Mouse (Mus musculus) erythroid progenitor cell, adult 5-6 weeks (primary cell): ENCODE results near the gene Cyth3. TPM values are rescaled to one million over a fixed set of nuclear protein-coding genes. Genes with fewer than 3 reads are reported as not detected.

Source experiments
- ATAC-seq: replicated peaks from 2 replicates; pipeline ENCODE4 v1.8.0; 2016; ENCODE audit warnings: moderate number of reproducible peaks, mild to moderate bottlenecking, moderate TSS enrichment, inconsistent platforms; ENCODE audit not compliant: poor library complexity, low FRiP score, severe bottlenecking
- total RNA-seq, 2 experiments: library from RNA; stranded (forward) in 1 of 2; stranded (reverse) in 1 of 2; fragments of 150-400 nt in 1 of 2; fragments of 186-747, 209-891 nt in 1 of 2; gene quantifications; 2 replicates each; pipeline versions ENCODE4 v1.2.3 to v1.2.4; 2015 to 2017; ENCODE audit warnings: low replicate concordance in 2 of 2

The Cyth3 gene
- 42.2 and 63.7 TPM in 2 replicates for total RNA-seq (2015; ENCODE audit: low replicate concordance)
- total RNA-seq (2017; ENCODE audit: low replicate concordance) = 53.3 and 72.6 TPM in 2 replicates

GRCm38 (mm10) chr5:143621893-143622622, at the start of gene Cyth3:
TSS of gene Cyth3 (plus strand) at chr5:143622447.
- ATAC-seq = peak; percentile 80

DNA sequence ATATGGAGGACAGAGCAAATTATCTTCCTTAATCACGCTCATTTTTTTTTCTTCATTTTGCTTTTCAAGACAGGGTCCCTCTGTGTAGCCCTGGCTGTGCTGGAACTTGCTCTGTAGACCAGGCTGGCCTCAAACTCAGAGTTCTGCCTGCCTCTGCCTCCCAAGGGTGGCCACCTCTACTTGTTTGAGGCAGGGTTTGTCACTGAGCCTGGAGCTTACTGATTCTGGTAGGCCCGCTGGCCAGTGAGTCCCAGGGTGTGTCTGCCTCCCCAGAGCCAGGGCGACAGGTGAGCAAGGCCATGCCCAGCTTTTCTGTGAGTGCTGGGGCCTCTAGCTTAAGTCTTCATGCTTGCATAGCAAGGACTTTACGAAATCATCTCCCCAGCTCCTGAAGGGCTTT, 49.2 kb upstream of the Cyth3 start:
- ATAC-seq = no peak

DNA sequence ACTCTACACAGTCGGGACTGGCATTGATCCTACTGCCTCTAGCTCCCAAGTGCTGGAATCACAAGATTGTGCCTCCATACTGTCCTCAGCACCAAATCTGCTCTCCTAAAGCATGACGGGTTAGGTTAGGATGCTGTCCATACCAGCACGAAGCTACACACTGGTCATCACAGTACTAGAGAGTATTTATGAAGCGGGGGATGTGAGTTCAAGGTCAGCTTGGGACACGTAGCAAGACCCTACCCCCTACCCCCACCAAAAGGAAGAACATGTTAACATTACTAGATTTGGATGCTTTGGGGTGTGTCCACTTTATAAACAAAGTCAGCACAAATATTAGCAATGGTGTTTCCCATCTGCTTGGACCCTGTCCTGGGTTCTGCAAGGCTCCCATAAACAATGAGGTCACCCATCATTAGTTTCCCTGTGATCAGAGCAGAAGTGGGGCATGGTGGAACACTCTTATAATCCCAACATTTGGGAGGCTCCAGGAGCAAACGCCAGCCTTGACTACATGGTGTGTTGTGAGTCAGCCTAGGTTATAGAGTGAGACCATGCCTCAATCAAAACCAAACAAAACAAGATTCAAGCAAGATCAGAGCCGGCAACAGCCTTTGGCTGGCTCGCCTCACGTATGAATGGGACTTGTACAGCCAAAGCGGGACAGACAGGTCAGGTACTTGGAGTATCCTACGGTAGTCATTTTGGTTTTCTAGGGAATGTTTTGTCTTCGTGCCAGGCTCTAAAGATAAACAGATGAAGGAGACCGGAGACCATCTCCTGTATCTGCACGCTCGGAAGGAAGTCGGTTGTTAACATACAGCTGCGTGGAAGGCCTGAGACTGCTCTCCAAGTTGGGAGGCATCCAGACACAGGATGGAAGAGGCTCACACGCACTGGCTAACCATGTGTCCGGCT, 47.7 kb upstream of the Cyth3 start:
- no peak for ATAC-seq

DNA sequence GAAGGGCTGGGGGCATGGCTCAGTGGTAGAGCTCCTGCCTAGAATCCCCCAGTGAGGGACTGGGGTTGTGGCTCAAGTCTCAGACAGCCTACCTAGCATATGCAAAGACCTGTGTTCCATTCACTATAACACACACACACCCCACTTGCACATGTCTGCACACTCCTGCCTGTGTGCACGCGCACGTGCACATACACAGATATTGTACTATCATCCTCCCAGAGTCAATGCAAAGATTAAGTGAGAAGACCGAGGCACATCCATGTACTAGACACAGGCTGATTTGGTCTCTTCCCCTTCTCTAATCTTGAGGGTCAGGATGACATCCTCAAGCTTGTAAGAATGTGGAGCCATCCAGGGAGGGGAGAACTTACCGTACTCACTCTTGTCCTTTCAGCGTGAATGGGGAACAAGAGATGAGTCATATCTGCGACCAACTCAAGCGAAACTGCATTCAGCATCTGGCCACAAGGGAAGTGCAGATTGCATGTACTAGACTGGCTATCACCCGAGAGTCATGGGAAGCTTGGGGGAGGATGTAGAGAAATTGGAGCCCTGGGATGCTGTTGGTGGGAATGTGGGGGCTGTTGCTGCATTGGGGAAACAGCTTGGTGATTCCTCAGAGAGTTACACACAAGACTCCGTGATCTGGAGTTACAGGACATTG, 42.6 kb upstream of the Cyth3 start:
- ATAC-seq = no peak

DNA sequence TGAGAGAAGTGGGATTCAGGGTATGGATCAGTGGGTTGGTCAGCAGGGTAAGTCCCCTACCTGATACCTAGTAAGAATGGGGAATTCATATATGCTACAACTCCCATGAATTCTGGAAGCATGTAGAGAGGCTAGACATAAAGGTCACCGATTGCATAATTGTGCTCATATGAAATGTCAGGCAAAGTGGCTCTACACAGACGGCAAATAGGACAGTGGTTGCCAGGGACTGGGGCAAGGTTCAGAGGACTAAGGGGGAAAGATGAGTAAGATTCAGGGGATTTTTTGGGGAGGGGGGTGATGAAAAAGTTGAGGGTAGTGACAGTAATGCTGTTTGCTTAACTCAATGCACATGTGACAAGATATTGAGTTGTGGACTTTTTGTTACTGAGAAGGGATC, 41.3 kb upstream of the Cyth3 start:
- ATAC-seq = no peak

- ATAC-seq = no peak
These were observed 40.4 kb upstream of the Cyth3 start for GRCm38 (mm10) chr5:143581874-143582273.

DNA sequence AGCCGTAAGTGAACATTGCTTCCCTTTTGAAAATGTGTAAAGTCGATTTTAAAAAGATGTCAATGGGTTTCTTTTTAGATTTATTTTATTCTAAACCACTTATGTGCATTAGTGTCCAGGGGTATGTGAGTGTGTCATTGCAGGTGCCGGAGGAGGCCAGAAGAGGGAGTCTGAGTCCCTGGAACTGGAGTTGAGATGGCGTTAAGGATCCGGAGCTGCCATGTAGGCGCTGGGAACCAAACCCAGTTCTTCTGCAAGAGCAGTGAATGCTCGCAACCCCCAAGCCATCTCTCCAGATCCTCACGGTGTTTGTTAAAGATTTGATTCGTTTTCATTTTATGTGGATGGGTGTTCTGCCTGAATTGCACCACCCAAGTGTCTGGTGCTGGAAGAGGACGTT, 39.2 kb upstream of the Cyth3 start:
- ATAC-seq = no peak

- ATAC-seq = no peak
These were observed 37.3 kb upstream of the Cyth3 start for GRCm38 (mm10) chr5:143584982-143585381.

- ATAC-seq = no peak
These were observed 35.9 kb upstream of the Cyth3 start for GRCm38 (mm10) chr5:143586386-143586785.

DNA sequence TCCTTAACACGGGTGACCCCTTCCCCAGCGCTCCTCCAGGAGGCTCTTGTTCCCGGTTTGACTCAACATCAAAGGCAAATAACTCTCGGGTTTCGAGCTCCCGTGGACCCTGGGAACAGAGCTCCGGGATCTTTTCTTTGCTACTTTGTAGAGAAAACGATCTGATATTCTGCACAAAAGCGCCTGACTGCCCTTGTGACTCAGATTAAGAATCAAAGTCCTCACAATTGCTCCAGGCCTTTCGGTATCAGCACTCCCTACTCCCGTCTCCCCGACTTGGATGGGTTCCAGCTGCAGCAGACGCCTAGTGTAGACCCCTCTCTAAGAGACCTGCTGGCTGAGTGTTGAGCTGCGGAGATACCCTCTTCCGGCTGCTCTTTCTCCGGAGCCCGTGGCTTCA, 33.1 kb upstream of the Cyth3 start:
- ATAC-seq = no peak

GRCm38 (mm10) chr5:143592926-143593325, 29.3 kb upstream of the Cyth3 start:
- ATAC-seq = no peak

DNA sequence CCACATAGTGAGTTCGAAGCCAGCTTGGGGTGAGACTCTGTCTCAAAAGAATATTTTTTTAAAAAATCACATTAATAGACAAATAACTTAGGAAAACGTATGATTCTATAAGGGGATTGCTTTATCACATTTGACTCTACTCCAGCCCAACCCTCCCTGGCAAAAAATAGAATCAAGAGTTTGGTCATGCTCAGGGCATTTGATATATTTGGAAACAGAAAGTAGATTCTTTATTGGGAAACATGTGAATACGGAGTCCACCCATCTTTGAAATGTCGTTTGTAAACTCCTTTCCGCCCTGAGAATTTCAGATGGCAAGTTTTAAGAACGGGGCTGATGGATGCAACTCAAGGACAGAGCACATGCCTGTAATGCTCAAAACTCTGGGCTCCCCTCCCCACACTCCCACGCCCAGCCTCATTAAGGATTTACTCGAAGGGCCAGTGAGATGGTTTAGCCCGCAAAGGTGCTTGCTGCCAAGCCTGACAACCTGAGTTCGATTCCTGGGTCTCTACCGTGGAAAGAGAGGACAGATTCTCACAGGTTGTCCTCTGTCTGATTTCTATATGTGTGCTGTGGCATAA, 28.6 kb upstream of the Cyth3 start:
- no peak for ATAC-seq

- no peak for ATAC-seq
These were observed 27.8 kb upstream of the Cyth3 start for GRCm38 (mm10) chr5:143594291-143595065.

- no peak for ATAC-seq
These were observed 20.2 kb upstream of the Cyth3 start for GRCm38 (mm10) chr5:143602051-143602450.

DNA sequence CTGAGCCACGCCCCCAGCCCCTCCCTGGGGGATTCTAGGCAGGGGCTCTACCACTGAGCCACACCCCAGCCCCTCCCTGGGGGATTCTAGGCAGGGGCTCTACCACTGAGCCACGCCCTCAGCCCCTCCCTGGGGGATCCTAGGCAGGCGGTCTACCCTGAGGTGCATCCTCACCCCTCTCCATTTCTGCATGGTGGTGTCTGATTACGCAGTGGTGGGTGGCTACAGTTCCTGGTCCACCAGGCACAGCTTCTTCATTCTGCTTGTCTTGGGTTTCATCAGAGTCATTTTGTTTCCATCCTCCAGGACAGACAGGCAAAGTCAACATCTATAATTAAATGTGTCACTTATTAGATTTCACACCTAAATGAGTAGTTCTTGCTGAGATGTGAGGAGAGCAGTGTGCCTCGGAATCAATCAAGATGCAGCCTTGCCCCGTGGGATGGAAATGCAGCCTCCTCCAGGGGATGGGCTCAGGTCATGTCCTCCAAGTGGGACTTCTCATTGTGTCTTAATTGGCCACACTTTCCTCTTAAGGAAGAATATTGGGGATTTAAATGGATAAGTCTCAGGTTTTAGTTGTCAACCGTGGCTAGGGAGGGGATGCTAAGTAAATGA, 18.0 kb upstream of the Cyth3 start:
- no peak for ATAC-seq

GRCm38 (mm10) chr5:143606756-143607155, 15.5 kb upstream of the Cyth3 start:
- no peak for ATAC-seq

DNA sequence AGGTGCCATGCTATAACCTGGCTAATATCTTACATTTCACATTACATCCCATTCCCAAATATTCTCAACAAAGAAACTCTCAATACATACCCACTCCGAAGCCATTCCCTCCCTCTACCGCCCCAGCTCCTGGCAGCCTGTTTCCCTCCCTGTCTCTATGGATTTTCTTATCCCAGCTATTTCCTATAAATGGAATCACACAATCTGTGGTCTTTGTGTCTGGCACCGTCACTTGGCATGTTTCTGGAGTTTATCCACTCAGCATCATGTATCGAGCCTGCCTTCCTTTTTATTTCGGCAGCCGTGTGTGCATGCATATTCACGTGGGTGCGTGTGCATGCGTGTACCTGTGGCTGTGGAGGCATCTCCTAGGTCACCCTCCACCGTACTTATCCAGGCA, 14.1 kb upstream of the Cyth3 start:
- ATAC-seq = no peak

GRCm38 (mm10) chr5:143611954-143612353, 10.3 kb upstream of the Cyth3 start:
- ATAC-seq = no peak

DNA sequence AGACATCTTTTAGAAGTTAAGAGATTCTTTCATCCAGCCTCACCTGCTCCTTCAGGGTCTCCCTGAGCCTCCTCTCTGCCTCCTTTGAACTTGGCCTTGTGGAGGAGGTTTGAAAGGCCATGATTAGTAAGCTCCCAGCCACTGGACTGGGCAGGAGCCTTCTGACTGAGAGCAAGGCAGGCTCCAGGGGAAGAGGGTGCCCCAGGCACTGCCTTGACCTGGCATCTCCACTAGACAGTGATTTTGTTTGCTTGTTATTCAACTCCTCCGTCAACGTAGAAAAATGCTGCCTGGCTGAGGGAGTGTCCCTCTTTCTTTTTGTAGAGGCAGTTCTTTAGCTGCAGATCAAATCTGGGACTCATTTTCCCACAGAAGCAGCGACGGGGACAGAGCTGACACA, 9.0 kb upstream of the Cyth3 start:
- no peak for ATAC-seq
